Mouse (Mus musculus) limb, embryonic 13.5 days (tissue): Measurements from ENCODE around the gene Fgd3. TPM values are rescaled to one million over a fixed set of nuclear protein-coding genes. Genes with fewer than 3 reads are reported as not detected.

Experiments used
- ATAC-seq: fragments of 200-750 bp; cut with Nextera tagmentation; 2 replicates; pipeline ENCODE4 v1.8.0; 2017; ENCODE audit warnings: low read depth, moderate number of reproducible peaks, moderate TSS enrichment; ENCODE audit not compliant: low FRiP score
- H3K27ac ChIP-seq: fragments of 300-500 bp; sonication (generic); 2 replicates; pipeline ENCODE4 v1.5.1; 2015; ENCODE audit warnings: inconsistent platforms, mild to moderate bottlenecking, moderate library complexity
- H3K27me3 ChIP-seq: fragments of 300-500 bp; sonication (generic); 2 replicates; pipeline ENCODE4 v1.6.1; 2015; ENCODE audit warnings: mild to moderate bottlenecking, inconsistent platforms
- H3K36me3 ChIP-seq: fragments of 300-500 bp; sonication (generic); 2 replicates; pipeline ENCODE4 v1.6.1; 2015; ENCODE audit warnings: inconsistent platforms, mild to moderate bottlenecking, moderate library complexity
- H3K4me1 ChIP-seq: fragments of 300-500 bp; sonication (generic); 2 replicates; pipeline ENCODE4 v1.6.1; 2015; ENCODE audit warnings: inconsistent platforms
- H3K4me2 ChIP-seq: fragments of 300-500 bp; sonication (generic); replicated peaks from 2 replicates; pipeline ENCODE4 v1.6.1; 2015; ENCODE audit warnings: inconsistent platforms, mild to moderate bottlenecking, moderate library complexity
- H3K4me3 ChIP-seq: fragments of 300-500 bp; sonication (generic); 2 replicates; pipeline ENCODE4 v1.5.1; 2015; ENCODE audit warnings: moderate library complexity, mild to moderate bottlenecking, inconsistent platforms
- H3K9ac ChIP-seq: fragments of 300-500 bp; sonication (generic); 2 replicates; pipeline ENCODE4 v1.6.1; 2015; ENCODE audit warnings: mild to moderate bottlenecking, inconsistent platforms
- H3K9me3 ChIP-seq: fragments of 300-500 bp; sonication (generic); 2 replicates; pipeline ENCODE4 v1.6.1; 2016; ENCODE audit warnings: inconsistent platforms
- WGBS: fragments of 180-500 bp; shearing (Covaris S2); methylation state at CpG from one replicate; pipeline ENCODE4 v1.1.7; 2015; 5-methylcytosine and 5-hydroxymethylcytosine counted together
- polyA plus RNA-seq: library from polyadenylated mRNA; unstranded; fragments of >200 nt; fragmentation: Nextera tagmentation; extraction: Ambion mirVana; gene quantifications from 2 replicates; pipeline ENCODE4 v1.2.1, GENCODE M21; 2015

Gene Fgd3
- polyA plus RNA-seq, 1 experiment from 2014 or later: 0.38 TPM

DNA sequence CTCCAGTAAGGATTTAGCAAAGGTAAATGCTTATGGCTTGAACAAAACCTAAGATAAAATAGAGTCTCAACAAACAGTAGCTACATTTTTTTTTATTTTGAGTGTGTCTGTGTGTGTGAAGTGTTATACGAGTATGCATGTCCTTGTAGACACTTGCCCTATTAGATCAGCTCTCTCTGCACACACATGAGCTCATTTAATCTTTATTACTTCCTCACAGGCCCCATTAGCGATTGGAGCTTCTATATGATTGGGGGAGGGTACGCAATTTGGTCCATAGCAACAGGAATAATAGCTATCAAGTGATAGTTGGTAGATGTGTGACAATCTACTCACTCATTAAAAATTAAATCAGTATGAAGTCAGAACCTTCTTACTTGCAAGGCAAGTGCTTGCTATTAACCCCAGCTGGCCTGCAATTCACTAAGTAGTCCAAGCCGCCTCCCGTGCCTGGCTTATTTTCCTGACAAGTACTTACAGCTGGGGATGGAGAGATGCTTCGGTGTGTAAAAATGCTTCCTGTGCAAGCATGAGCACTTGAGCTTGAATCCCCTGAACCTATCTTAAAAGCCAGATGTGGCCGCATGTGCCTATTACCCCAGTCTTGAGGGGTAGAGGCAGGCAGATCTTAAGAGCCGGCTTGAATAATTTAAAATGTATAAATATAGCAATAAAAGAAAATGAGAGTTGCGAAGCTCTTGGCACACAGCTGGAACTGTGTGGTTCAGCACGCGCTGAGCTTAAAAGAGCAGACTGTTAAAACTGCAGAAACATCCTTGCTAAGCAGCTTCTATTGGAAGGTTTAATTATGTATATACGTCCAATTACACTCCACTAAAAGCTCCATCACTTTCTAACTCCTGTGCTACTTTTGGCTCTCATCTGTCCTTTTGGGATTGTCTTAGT lies 15.2 kb upstream of the Fgd3 start:
- no peak overlapping the region for H3K4me3 ChIP-seq
- H3K9me3 ChIP-seq: no peaks in the 10 kb centered on the region
- H3K9ac ChIP-seq: no peak overlapping the region
- H3K27me3 ChIP-seq: no peaks in the 10 kb centered on the region
- no peak overlapping the region for H3K27ac ChIP-seq
- 19% methylated on average over 12 of the region's 12 CpGs for WGBS
- peak; percentile 71 for ATAC-seq
- H3K4me1 ChIP-seq: peaks cover 22% of the 10 kb centered on the region
- H3K4me2 ChIP-seq: no peak overlapping the region
- H3K36me3 ChIP-seq: no peaks in the 10 kb centered on the region

DNA sequence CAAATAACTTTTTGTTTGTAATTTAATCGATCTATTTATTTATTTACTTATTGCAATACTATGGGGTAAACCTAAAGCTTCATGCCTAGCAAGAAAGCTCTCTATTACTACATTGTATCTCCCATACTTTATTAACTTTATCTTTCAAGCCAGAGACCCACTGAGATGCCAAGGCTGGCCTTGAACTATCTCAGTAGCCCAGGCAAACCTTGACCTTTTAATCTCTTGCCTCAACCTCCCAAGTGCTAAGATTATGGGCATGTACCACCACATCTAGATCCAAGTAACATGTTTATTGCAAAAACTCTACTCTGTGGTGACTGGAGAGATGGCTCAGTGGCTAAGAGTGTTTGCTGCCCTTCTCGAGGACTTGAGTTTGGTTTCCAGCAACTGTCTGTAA lies 13.1 kb upstream of the Fgd3 start:
- no peaks in the 10 kb centered on the region for H3K36me3 ChIP-seq
- no peaks in the 10 kb centered on the region for H3K27me3 ChIP-seq
- no peak overlapping the region for H3K9ac ChIP-seq
- H3K4me1 ChIP-seq: peaks cover 17% of the 10 kb centered on the region
- ATAC-seq: no peak
- H3K27ac ChIP-seq: no peak overlapping the region
- 81% methylated on average over 2 of the region's 2 CpGs for WGBS
- no peaks in the 10 kb centered on the region for H3K9me3 ChIP-seq
- no peak overlapping the region for H3K4me2 ChIP-seq
- no peak overlapping the region for H3K4me3 ChIP-seq

DNA sequence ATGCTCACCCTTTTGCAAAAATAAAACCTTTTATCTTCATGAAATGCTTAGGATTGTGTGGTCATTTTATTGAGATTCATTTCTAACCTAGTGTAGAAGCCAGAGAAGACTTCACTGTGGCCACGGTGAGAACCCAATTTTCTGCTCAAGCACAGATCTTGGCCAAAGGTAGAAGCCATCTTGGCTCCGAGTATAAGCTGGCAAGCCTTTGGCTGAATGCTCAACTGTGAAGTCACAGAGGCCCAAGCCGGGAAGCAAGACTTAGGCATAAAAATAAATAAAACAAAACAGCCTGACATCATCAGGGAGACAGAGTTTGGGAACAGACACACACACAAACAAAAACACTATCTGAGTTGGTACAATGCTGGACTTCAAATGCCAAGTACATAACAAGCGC lies 8.0 kb upstream of the Fgd3 start:
- 85% methylated on average over 4 of the region's 4 CpGs for WGBS
- H3K9ac ChIP-seq: no peak overlapping the region
- ATAC-seq: no peak
- no peaks in the 10 kb centered on the region for H3K36me3 ChIP-seq
- H3K27me3 ChIP-seq: no peaks in the 10 kb centered on the region
- H3K4me1 ChIP-seq: no peaks in the 10 kb centered on the region
- no peak overlapping the region for H3K4me2 ChIP-seq
- no peak overlapping the region for H3K4me3 ChIP-seq
- no peak overlapping the region for H3K27ac ChIP-seq
- H3K9me3 ChIP-seq: no peaks in the 10 kb centered on the region

DNA sequence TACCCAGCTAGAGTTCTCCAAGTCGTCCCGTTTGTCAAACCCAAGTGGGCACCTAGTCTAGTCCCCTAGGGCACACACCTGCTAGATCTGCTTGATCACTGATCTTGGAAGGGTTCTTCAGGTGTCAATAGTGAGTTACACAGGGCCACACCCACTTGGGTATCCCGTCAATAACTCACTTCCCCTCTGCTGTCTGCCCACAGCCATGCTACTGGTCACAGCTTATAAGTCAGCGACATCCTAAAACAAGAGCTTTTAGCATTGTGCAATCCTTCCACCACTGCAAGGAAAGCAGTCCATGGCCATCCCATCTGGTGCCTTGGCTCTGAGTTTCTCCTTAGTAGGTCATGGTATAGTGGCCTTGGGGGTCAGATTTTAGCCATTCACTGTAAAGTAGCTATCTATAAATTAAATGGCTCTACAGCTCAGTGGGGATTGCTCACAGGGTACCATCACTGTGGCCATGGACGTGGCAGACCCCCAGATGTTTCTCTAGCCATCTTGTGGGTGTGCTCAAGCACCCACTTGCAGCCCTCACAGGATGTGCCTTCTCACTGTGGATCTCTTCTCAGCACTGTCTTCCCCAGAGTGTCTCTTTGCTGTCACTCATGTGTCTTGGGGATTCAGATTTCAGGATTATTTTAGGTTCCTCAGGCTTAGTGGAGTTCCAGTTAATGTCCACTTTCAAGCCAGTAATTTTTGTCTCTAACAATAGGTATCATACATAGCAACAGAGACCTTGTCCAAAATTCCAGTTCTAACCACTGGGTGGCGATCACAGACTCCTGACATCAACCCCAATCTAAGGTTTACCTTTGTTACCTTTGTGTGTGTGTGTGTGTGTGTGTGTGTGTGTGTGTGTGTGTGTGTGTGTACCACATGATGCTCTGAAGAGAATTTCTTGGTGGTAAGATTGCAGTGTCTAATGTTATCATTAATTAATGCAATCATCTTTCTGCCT lies 6.4 kb upstream of the Fgd3 start:
- Histone ChIP-seq H3K27ac (no peak overlapping the region), H3K4me1 (peaks cover 4% of the 10 kb centered on the region; the same call in 1 of the 2 replicates), H3K36me3 (no peaks in the 10 kb centered on the region), H3K4me3 (no peak overlapping the region), H3K27me3 (no peaks in the 10 kb centered on the region), H3K9me3 (no peaks in the 10 kb centered on the region), H3K4me2 (no peak overlapping the region), H3K9ac (no peak overlapping the region)
- no peak; the same call in 1 of the 2 replicates for ATAC-seq
- WGBS: 54% methylated on average over 6 of the region's 6 CpGs

DNA sequence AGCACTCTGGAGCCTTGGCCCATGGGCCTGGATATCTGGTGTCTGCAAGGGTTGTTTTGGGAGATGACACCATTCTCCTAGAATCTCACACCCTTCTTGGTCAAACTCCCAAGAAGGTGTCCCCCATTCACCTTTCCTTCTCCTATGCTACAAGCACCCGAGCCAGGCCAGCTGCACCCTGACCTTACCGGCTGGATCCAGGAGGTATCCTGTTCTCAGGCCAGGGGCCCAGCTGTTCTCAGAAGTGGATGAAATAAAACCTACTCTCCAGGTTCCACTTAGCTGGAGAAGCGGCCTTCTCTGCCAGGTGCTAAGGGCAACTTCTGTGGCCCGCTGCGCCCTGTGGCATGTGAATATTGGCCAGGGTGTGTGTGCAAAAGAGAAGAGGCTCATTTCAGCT lies 4.8 kb upstream of the Fgd3 start:
- Histone ChIP-seq H3K27ac (no peak overlapping the region), H3K4me1 (peaks cover 13% of the 10 kb centered on the region), H3K9me3 (no peaks in the 10 kb centered on the region), H3K4me2 (no peak overlapping the region), H3K9ac (no peak overlapping the region), H3K27me3 (no peaks in the 10 kb centered on the region), H3K36me3 (no peaks in the 10 kb centered on the region), H3K4me3 (no peak overlapping the region)
- no peak for ATAC-seq
- 82% methylated on average over 5 of the region's 5 CpGs for WGBS

DNA sequence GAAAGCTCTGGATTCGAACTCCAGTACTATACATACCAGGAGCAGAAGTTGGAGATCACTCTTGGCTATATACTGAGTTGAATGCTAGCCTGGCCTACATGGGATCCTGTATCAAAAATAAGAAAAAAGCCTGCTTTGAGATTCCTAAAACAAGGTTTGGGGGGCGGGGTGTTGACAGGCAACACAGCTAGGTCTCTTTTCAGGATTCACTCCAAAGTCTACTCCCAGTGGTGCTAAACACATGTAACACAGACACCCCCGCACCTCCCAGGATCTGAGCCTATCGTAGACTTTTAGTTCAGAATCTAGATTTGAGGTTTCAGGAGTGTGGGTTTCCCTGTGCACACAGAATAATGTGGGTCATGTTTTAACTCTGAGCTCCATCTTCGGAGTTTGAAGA lies 2.6 kb upstream of the Fgd3 start:
- Histone ChIP-seq H3K27ac (no peak overlapping the region), H3K9ac (no peak overlapping the region), H3K36me3 (no peaks in the 10 kb centered on the region), H3K4me1 (peaks cover 21% of the 10 kb centered on the region), H3K27me3 (no peaks in the 10 kb centered on the region), H3K4me3 (no peak overlapping the region), H3K9me3 (no peaks in the 10 kb centered on the region), H3K4me2 (no peak overlapping the region)
- ATAC-seq: no peak
- WGBS: 87% methylated on average over 5 of the region's 5 CpGs

DNA sequence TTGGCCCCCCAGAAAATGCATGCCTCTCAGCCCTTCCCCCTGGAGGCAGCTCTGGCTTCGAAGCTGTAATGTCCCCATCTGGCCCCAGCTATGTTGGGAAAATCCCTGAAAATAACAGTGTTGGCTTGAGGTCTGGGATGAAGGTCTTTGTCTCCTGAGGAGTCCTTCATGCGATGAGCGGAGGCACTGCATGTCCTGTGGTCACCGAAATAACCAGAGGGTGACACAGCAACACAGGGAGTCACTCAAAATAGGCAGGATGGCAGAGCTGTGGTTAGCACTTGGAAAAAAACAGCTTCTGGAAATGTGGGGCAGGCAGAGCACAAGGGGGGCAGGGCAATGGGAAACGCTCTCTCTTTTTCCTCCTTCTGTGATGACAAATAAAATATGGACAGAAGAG lies 2.1 kb upstream of the Fgd3 start:
- H3K36me3 ChIP-seq: no peaks in the 10 kb centered on the region
- no peak overlapping the region for H3K4me2 ChIP-seq
- H3K4me3 ChIP-seq: no peak overlapping the region
- no peak for ATAC-seq
- no peak overlapping the region for H3K9ac ChIP-seq
- WGBS: 82% methylated on average over 5 of the region's 5 CpGs
- no peak overlapping the region for H3K27ac ChIP-seq
- no peaks in the 10 kb centered on the region for H3K27me3 ChIP-seq
- peaks cover 21% of the 10 kb centered on the region for H3K4me1 ChIP-seq
- H3K9me3 ChIP-seq: no peaks in the 10 kb centered on the region

DNA sequence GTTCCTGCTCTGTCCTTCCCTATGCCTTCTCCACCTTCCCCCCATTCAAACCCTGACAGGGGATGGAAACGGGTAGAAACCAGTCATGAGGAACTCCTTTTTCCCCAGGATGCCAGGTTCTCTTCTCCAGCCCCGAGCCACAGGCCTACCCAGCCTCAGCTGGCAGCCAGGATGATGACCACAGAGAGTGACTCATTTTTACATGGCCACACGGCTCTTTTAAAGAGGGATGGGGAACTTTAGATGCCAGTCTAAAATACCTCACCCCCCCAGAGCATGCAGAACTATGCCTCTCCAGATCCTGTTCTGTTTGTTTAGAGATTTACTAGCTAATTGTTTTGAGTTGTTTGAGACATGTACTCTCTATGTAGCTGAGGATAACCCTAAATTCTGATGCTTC lies 1.3 kb upstream of the Fgd3 start:
- WGBS: 78% methylated on average over 3 of the region's 3 CpGs

DNA sequence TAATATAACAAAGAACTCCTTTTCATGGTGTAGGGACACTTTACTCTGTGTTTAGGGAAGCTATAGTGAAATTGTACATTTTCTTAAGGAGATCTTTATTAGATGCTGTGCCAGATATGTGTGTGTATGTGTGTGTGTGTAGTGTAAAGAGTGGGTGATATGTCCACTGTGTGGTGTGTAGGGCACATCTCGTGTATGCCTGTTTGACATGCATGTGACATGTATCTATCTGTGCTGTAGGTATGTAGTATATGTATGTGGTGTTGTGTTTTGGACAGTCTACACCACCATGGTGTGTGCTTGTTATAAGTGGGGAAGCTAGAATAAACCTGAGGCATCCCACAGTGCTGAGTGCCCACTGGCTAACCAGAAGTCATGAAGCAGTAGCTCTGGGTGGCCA lies 403 bp upstream of the Fgd3 start:
- Histone ChIP-seq H3K4me3 (peak overlapping the region; percentile 35), H3K9me3 (no peaks in the 10 kb centered on the region), H3K4me2 (peak overlapping the region; percentile 66), H3K4me1 (peaks cover 27% of the 10 kb centered on the region), H3K27me3 (no peaks in the 10 kb centered on the region), H3K27ac (no peak overlapping the region), H3K36me3 (no peaks in the 10 kb centered on the region), H3K9ac (peak overlapping the region; percentile 59; the same call in 1 of the 2 replicates)
- WGBS: 73% methylated on average over 1 of the region's 1 CpGs
- ATAC-seq: peak; percentile 42; the same call in 1 of the 2 replicates

More for the DNA sequence above, 1.3 kb upstream of the Fgd3 start:
- no peak overlapping the region for H3K27ac ChIP-seq
- no peaks in the 10 kb centered on the region for H3K27me3 ChIP-seq
- no peaks in the 10 kb centered on the region for H3K9me3 ChIP-seq
- H3K36me3 ChIP-seq: no peaks in the 10 kb centered on the region
- H3K4me2 ChIP-seq: no peak overlapping the region
- H3K9ac ChIP-seq: no peak overlapping the region
- no peak overlapping the region for H3K4me3 ChIP-seq
- H3K4me1 ChIP-seq: peaks cover 25% of the 10 kb centered on the region
- ATAC-seq: no peak

DNA sequence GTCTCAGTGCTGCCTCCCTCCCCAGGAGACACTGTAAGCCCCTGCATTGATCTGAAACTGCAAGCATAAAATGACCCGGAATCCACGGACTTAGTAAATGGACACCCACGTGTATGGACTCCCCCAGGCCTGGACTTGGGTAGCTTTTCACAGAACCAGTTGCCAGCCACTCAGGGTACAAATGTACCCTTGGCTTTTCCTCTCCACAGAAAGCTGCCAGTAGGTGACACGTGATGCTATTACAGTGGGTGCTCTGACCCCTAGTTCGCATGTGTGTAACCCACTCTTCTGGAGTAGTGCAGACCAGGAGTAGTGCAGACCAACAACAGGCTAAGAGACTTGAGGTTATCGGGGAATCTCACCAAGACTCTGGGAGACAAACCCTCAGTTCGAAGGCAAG lies 2.2 kb downstream of the Fgd3 start:
- H3K4me2 ChIP-seq: no peak overlapping the region
- H3K27me3 ChIP-seq: no peaks in the 10 kb centered on the region
- H3K9me3 ChIP-seq: no peaks in the 10 kb centered on the region
- H3K4me1 ChIP-seq: peaks cover 27% of the 10 kb centered on the region
- no peak overlapping the region for H3K9ac ChIP-seq
- H3K27ac ChIP-seq: no peak overlapping the region
- H3K4me3 ChIP-seq: no peak overlapping the region
- ATAC-seq: no peak
- WGBS: 86% methylated on average over 7 of the region's 7 CpGs
- no peaks in the 10 kb centered on the region for H3K36me3 ChIP-seq

DNA sequence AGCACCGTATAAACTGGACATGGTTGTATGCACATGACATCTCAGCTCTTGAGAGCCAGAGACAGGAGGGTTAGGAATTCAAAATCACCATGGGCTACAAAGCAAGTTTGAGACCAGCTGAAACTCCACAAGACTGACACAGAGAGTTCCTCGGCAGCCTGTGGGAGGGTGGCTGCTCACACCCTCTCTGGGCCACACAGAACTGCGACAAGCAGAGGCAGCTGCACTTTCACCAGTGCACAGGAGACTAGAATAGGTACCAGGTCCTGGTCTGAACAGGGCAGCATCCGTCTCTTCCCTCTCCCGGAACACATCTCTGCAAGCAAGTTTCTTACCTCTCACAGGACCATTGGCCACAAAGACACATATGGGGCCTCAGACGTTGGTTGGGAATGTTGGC lies 2.6 kb downstream of the Fgd3 start:
- H3K27ac ChIP-seq: no peak overlapping the region
- 77% methylated on average over 6 of the region's 6 CpGs for WGBS

More for the DNA sequence above, 2.6 kb downstream of the Fgd3 start:
- H3K36me3 ChIP-seq: no peaks in the 10 kb centered on the region
- no peak overlapping the region for H3K4me2 ChIP-seq
- peaks cover 27% of the 10 kb centered on the region for H3K4me1 ChIP-seq
- H3K9me3 ChIP-seq: no peaks in the 10 kb centered on the region
- no peak for ATAC-seq
- H3K9ac ChIP-seq: no peak overlapping the region
- no peaks in the 10 kb centered on the region for H3K27me3 ChIP-seq
- H3K4me3 ChIP-seq: no peak overlapping the region
